Mouse (Mus musculus) brain, embryonic 14.5 days (tissue): ENCODE results near the gene Fitm1. TPM values are rescaled to one million over a fixed set of nuclear protein-coding genes. Genes with fewer than 3 reads are reported as not detected.

Experiments
- DNase-seq: peaks from one replicate; pipeline ENCODE4 v3.0.0-alpha.2; 2011; ENCODE audit warnings: low read depth
- CTCF ChIP-seq: fragments of 200-500 bp; IDR thresholded peaks from 2 replicates; pipeline ENCODE4 v1.5.1; 2012; ENCODE audit warnings: inconsistent platforms, mild to moderate bottlenecking, moderate library complexity, borderline replicate concordance; ENCODE audit not compliant: insufficient read depth, insufficient read length; ENCODE audit errors: extremely low read depth
- POLR2A ChIP-seq: fragments of 200-500 bp; IDR thresholded peaks from 2 replicates; pipeline ENCODE4 v1.6.1; 2012; ENCODE audit warnings: mild to moderate bottlenecking, inconsistent platforms, borderline replicate concordance; ENCODE audit not compliant: poor library complexity, insufficient read depth, insufficient read length, severe bottlenecking; ENCODE audit errors: extremely low read depth
- polyA plus RNA-seq: library from polyadenylated mRNA; depleted of rRNA; stranded (reverse); fragments of >200 nt; gene quantifications from 2 replicates; pipeline ENCODE4 v1.2.3, GENCODE M21; 2012

The Fitm1 gene
- polyA plus RNA-seq, 1 experiment, result 0.19 TPM

DNA sequence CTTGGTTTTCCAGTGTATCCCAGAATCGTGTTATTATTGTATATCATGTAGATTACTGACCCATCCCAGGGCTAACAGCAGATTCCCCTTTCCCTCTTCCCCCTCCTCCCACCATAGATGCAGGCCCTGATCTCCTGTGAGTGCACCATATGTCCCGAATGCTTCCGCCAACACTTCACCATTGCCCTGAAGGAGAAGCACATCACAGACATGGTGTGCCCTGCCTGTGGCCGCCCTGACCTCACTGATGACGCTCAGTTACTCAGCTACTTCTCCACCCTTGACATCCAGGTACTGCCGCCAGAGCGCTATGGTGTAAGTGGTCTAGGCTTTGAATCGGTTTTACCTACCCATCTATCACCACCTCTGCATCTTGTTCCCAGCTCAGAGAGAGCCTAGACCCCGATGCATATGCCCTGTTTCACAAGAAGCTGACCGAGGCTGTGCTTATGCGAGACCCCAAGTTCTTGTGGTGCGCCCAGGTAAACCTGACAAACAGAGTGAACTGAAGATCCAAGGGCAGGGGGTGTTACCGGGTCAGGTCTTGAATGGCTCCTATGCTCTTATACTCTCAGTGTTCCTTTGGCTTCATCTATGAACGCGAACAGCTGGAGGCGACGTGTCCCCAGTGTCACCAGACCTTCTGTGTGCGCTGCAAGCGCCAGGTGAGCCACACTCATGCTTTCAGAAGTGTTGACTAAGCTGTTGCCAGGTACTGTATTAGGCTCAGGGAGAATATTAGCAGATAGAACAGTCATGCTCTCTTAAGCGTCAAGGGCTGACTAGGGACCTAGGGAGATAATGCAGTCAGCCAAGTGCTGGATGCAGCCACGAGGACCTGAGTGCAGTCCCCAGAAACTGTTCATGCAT lies 23.3 kb downstream of the Fitm1 start:
- no peak for DNase-seq
- TF ChIP-seq POLR2A (no peak), CTCF (no peak)

DNA sequence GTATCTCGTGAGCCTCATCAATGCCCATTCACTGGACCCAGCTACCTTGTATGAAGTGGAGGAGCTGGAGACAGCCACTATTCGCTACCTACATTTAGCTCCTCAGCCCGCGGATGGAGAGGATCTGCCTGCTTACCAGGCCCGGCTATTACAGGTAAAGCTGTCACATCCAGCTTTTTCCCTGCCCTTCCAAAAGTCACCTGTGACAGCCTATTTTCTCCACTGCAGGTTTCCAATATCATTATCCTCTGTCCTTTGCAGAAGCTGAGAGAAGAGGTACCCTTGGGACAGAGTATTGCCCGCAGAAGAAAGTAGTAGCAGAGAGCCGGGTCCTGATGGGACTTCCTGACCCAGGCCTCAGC lies 27.8 kb downstream of the Fitm1 start, which contains the start of gene Irf9:
Gene Irf9 (plus strand): TSS at position 301 of the 362 bp plus-strand sequence.
- TF ChIP-seq POLR2A (no peak), CTCF (no peak)
- no peak for DNase-seq

GRCm38 (mm10) chr14:55603633-55604576 lies 28.5 kb downstream of the Fitm1 start:
- peak; percentile 87 for DNase-seq
- TF ChIP-seq CTCF, result peak; percentile 90
- TF ChIP-seq POLR2A, result no peak

DNA sequence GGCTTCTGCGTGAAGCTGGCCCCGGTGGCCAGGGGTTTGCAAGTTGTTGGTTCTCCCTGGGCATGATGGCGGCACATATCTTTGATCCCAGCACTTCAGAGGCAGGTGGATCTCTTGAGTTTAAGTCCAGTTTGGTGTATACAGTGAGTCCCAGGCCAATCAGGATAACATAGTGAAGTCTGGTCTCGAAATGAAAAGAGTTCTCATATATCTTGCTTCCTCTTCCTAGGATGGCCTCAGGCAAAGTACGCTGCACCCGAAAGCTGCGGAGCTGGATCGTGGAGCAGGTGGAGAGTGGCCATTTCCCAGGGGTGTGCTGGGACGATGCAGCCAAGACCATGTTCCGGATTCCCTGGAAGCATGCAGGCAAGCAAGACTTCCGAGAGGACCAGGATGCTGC lies 29.4 kb downstream of the Fitm1 start:
- DNase-seq, result no peak
- TF ChIP-seq POLR2A, result no peak

- no peak for DNase-seq
- no peak for TF ChIP-seq CTCF
- no peak for TF ChIP-seq POLR2A
These were observed 30.5 kb downstream of the Fitm1 start for GRCm38 (mm10) chr14:55605743-55606459.

- no peak for TF ChIP-seq POLR2A
- TF ChIP-seq CTCF, result no peak
- DNase-seq, result no peak
These were observed 32.9 kb downstream of the Fitm1 start for GRCm38 (mm10) chr14:55608339-55608738.

- TF ChIP-seq POLR2A (no peak), CTCF (no peak)
- DNase-seq, result no peak
These were observed 37.9 kb downstream of the Fitm1 start for GRCm38 (mm10) chr14:55613346-55613745.

GRCm38 (mm10) chr14:55614565-55615178 lies 39.3 kb downstream of the Fitm1 start:
- TF ChIP-seq POLR2A, result no peak
- TF ChIP-seq CTCF, result no peak
- no peak for DNase-seq

DNA sequence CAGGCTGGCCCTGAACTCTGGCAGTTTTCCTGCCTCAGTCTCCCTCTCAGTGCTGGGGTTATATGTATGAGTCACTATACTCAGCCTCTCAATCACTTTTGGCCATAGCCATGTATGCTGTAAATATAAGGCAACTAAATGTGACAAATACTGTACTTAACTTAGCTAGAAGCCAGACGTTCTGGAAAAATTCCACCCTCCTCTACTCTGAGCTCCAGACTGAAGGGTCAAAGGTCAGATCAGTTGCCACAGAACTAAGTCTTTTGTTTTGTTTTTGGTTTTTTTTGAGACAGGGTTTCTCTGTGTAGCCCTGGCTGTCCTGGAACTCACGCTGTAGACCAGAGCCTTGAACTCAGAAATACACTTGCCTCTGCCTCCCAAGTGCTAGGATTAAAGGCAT lies 40.5 kb downstream of the Fitm1 start:
- no peak for DNase-seq
- TF ChIP-seq POLR2A (no peak), CTCF (no peak)

DNA sequence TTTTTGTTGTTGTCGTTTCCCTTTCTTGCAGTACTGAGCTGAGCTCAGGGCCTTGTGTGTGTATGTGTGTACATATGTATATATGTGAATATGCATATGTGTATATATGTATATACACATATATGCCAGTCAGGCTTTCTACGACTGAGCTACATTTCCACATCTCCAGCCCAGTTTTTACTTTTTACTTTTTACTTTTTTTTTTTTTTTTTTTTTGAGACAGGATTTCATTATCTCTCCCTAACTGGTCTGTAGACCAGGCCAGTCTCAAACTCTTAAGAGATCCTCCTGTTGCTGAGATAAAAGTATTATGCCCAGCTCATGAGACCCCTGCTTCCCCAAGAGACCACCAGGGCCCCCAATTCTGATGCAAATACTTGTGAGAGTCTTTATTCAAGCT lies 41.4 kb downstream of the Fitm1 start:
- TF ChIP-seq POLR2A (no peak), CTCF (no peak)
- DNase-seq, result no peak
